Mouse (Mus musculus): Measurements from ENCODE around the gene Ms4a6d.
"Not testable (repeated sequence)": the region's sequence is repeated elsewhere in the genome, so short reads cannot be mapped to it uniquely, and the experiment has no call there.

Gene Ms4a6d

GRCm38 (mm10) chr19:11547911-11548310 lies 56.7 kb downstream of the Ms4a6d start:
- no peak for DNase-seq

GRCm38 (mm10) chr19:11544383-11544782 lies 60.3 kb downstream of the Ms4a6d start:
- DNase-seq = not testable (repeated sequence)

GRCm38 (mm10) chr19:11540166-11540821 lies 64.4 kb downstream of the Ms4a6d start:
- DNase-seq = not testable (repeated sequence)

- no peak for DNase-seq
Observed at GRCm38 (mm10) chr19:11537336-11537735, 67.3 kb downstream of the Ms4a6d start.
